Mouse (Mus musculus): ENCODE results near the gene Incenp. TPM values are rescaled to one million over a fixed set of nuclear protein-coding genes. Genes with fewer than 3 reads are reported as not detected.

Incenp gene
- polyA plus RNA-seq (2017; shearing (Covaris generic)): 42.4 TPM

GRCm38 (mm10) chr19:9899072-9899779 lies at the start of gene Incenp:
Gene Incenp, minus strand, starts transcription at chr19:9899551.

GRCm38 (mm10) chr19:9847262-9847661 lies 52.1 kb downstream of the Incenp start, which contains the start of gene Scgb2a2:
Gene Scgb2a2, plus strand, starts transcription at chr19:9847562.

Other genes with a start within 250 kb of the Incenp start
- gene Scgb2a2, start 52.0 kb downstream of the Incenp start, polyA plus RNA-seq (2017; shearing (Covaris generic)): not detected
- gene Fth1, start 81.0 kb upstream of the Incenp start, polyA plus RNA-seq (2017; shearing (Covaris generic)): 3,576 TPM
- gene Best1, start 102.1 kb upstream of the Incenp start, polyA plus RNA-seq (2017; shearing (Covaris generic)): 0.55 TPM
- not detected for gene Rab3il1, start 102.1 kb upstream of the Incenp start, polyA plus RNA-seq (2017; shearing (Covaris generic))
- gene Fads3, start 142.0 kb upstream of the Incenp start, polyA plus RNA-seq (2017; shearing (Covaris generic)): 0.33 TPM
- gene Fads2, start 202.2 kb upstream of the Incenp start, polyA plus RNA-seq (2017; shearing (Covaris generic)): 0.34 TPM